Mouse (Mus musculus) testis, postnatal 14 days (tissue): ENCODE results near the gene Pcbp2.

Source experiments
- DNase-seq: peaks from one replicate; pipeline ENCODE4 v3.0.0; 2021; ENCODE audit warnings: low spot score

Gene Pcbp2

DNA sequence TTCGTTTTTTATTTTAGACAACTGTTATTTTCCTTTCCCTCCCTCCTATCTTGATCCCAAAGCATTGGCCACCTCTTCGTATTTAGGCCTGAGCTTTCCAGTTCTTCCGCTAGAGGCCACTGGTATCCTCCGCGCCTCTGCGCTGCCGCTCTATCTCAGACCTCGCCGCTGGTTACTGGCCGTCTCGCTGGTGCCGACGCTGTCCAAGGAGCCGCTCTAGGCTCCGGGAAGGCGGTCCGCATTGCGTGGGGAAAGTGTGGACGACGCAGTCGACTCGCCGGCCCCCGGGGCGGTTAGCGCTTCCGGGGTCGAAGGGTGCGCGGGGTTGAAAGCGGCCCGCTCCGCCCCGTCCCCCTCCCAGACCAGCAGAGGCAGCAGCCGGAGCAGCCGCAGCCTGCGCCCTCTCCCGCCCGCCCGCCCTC, at the start of gene Pcbp2:
Gene Pcbp2, plus strand, starts transcription at position 357 of the 422 bp plus-strand sequence.
- DNase-seq = peak; percentile 98

DNA sequence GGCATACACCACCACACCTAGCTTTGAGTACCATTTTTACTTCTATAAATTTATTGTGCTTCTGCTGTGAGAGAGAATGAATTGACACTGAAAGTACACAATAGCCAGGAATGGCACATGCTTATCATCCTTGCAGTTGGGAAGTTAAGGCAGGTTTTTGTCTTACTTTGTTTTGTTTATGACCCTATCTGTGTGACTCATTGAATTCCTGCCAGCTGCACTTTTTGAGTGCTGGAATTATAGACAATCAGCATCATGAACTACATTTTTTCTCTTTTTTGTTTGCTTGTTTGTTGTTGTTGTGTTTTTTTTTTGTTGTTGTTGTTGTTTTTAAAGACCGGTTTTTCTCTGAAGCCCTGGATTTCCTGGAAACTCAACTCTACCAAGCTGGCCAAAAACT, 49.4 kb upstream of the Pcbp2 start:
- DNase-seq = no peak

DNA sequence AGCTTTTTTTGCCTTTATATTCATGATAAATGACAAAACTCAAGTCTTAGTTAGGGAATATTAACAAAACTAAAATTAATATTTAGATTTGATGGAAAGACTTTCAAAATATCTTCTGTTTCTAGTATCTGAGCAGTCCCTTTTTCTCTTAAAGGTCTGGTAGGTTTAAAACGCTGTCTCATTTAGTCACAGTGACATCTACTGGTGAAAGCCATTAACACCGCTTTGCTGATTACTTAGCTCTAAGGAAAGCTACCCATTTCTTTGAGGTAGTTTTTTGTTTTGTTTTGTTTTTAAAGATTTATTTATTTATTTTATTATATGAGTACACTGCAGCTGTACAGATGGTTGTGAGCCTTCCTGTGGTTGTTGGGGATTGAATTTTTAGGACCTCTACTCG, 48.9 kb upstream of the Pcbp2 start:
- DNase-seq = no peak

DNA sequence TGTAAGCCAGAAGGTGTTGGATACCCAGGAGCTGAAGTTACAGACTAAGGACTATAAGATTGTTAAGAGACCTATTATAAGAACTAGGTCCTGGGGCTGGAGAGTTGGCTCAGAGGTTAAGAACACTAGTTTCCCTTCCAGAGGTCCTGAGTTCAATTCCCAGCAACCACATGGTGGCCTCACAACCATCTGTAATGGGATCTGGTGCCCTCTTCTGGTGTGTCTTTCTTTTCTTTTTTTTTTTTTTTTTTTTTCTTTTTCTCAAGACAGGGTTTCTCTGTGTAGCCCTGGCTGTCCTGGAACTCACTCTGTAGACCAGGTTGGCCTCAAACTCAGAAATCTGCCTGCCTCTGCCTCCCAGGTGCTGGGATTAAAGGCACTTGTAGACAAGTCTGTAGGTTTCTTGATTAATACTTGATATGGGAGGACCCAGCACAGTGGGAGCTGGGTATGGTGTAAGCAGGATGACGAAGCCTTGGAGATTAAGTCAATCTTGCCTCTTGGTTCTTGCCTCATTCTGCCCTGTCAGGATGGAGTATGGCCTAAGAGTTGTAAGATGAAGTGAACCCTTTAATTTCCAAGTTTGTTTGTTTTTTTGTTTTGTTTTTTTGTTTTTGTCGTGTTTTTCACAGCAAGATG, 46.6 kb upstream of the Pcbp2 start:
- no peak for DNase-seq

DNA sequence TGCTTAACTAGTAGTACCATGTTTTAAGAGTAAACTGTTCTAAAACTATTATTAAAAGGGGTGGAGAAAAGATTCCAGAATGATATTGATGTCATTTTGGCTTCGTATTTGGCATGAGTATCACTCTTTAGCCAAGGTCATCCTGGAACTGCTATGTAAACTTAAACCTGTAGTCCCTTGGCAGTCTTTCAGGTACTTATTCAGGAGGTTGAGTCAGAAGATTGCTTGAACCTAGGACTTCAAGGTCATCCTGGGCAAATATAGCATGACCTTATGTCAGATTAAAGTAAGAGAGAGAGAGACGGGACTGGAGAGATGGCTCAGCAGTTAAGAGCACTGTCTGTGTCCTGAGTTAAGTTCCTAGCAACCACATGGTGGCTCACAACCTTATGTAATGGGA, 45.7 kb upstream of the Pcbp2 start:
- no peak for DNase-seq

DNA sequence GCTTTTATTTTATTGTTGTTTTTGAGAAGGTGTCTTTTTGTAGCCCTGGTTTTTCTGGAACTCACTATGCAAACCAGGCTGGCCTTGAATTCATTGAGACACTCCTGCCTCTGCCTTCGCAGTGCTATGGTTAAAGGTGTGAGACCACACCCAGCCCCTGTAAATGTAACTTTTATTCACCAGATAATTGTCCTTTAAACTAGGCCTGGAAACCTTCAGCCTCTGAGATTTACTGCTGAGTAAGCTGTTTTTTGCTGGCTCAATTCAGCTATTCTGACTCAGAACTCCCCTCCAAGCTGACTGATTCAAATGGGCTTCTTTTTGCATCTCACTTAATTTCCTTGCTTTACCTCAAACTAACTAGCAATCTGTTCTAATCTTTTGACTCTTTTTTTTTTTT, 43.4 kb upstream of the Pcbp2 start:
- no peak for DNase-seq

DNA sequence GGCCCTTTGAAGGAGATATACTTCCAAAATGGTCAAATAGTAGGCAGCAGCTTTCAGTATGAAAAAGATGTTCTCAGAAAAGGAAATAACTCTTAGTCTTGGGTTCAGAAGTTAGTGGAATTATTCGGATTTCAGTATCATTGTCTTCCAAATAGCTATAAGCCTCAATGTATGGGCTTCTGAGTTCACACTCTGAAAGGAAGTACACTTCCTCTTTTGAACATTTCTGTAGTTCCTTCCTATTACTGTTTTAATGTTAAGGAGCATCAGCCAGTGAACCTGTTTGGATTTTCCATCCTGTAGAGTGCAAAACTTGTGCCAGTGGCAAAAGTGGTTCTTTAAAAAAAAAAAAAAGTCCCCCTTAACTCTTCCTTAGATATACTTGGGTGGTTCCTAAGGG, 38.3 kb upstream of the Pcbp2 start:
- DNase-seq = no peak

DNA sequence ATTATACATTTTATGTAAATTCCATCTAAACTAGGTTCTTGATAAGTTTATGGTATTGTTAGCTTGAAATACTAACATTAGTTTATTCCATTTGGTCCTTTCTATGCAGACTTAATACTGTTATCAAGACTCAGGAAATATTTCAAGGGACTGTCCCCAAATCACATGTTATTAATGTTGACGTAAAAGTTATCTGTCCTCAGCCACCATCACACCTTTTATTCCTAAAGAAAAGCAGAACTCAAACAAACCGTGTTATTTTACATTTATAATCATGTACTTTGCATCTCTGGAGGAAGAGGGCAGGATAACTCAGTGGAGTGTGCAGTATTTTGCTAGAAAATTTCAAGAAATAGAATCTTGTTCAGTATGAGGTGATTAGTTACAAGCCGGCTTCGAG, 37.2 kb upstream of the Pcbp2 start:
- DNase-seq = no peak

DNA sequence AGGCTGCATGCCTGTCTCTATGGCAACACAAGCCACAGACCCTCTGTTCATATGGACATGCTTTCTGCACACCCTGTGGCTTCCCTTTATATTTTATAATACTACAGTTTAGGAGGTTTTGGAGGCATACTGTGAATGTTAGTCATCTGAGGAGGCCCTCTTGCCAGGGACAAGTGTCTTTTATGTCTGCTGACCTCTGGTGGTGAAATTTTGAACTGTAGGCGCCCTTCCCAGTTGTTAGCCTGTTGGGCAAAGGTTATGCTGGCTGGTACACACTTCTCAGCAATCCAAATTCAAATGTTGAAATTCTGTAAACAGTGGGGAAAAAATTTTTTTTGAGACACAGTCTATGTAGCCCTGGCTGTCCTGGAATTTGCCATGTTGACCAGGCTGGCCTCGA, 27.8 kb upstream of the Pcbp2 start:
- peak; percentile 64 for DNase-seq

DNA sequence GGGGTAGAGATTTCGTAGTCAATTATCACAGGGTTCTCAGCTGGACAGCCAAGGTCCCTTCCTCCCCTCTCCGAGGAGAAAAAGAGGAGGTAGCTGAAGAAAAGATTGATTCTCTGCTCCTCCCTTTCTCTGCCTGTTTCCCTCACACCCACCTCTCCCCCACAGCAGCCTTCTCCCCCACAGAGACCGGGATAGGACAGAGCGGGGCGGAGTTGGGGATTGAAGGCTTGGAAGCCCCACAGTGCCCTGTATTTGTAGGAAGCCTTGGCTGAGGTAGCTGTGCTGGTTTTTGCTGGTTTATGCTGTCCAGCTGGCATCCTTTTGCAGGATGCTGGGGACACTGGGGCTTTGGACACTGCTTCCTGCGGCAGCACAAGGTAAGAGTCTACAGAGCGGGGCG, 25.2 kb upstream of the Pcbp2 start, which contains the start of gene Amhr2:
Gene Amhr2, plus strand, starts transcription at position 222 of the 400 bp plus-strand sequence.
- peak; percentile 80 for DNase-seq

DNA sequence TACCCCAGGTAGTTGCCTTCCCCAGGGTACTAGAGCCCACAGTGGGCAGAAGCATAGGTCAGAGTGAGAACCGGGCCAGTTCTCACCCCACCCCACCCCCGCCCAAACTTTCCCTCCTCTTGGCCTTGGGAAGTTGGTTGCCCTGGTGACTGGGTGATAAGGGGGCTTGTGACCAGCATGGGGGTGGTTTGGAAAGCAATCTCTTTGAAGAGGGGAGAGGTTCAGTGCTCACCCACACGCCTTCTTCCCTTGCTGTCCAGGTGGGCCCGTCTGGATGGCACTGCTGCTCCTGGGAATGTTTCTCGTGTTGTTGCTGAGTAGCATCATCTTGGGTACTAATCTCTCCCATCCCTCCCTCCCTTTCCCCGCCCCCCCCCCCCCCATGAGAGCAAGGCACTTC, 23.9 kb upstream of the Pcbp2 start:
- peak; percentile 63 for DNase-seq

DNA sequence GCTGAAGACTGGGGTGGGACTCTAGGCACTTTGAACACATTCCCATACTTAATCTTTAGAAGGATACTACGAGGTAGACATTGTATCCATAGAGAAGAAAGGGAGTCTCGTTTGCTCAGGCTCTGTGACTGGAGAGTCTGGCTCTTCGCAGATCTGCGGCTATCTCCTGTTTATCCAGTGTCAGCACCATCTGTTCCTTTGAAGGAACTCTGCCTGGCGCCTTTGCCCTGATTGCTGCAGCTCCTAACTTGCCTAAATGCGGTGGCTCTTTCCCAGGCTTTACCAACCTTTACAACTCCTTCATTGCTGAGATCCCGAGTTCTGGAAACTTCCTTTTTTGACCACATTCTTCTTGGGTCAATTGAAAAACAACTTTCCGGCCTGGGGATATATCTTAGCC, 21.0 kb upstream of the Pcbp2 start:
- peak; percentile 78 for DNase-seq

DNA sequence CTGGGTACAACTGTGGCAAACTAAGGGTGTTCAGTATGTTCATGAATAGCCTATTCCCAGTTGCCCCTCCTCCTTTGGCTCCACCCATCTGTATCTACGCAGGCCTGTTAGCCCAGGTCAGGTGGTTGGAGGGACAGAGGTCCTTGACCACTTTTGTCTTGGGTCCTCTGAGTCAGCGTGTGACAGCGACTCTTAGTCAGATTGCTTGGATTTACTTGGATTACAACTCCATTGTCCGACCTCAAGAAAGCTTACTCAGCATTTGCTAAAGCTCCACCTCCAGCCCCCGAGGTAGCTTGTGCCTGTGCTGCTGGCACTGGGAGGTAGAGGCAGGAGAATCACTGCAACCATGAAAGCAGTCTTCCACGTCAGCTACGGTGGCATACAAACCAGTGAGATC, 19.4 kb upstream of the Pcbp2 start:
- no peak for DNase-seq

DNA sequence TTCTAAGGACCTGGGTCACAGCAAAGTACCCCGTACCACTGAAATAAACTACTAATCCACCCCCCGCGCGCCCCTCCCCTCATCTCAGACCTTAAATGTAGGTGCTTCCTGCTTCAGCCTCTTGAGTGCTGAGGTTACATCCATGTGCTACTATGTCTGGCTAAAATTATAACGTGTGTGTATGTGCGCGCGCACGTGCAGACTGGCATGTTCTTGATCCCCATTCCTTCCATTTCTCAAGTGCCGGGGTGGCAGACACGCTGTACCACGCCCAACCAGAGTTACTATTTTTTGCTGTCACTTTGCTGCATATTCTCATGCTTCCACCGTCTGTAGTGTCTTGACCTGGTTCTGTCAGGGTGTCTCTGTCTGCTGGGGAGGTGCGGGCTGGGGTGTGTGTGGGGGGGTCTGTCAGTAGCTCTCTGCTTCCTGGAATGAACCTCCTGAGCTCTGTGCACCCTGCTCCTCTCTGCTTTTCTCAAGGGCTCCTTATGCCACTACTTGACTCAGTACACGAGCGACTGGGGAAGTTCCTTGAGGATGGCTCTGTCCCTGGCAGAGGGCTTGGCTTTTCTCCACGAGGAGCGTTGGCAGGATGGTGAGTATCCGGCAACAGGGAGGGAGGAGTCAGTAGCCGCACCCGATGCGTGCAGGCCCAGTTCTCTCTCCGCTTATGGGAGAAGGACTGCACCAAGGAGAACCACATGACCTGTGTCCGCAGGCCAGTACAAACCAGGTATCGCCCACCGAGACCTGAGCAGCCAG, 18.5 kb upstream of the Pcbp2 start:
- no peak for DNase-seq

DNA sequence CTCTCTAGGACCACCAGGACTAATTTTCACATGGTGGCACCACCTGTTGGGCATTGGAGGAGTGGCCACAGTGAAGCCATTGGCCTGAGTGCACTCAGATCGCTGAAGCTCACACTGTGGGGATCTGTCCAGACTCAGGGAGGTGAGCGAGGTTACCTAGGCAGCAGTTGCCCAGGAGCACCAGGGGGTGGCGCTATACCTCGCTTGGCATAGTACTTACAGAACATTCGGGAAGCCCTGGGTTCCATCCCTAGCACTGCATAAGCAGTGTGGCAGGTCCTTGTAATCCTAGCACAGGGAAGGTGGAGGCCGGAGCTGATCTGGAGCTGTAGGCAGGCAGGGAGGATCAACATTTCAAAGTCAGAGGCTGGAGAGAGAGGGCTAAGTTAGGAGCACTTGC, 14.3 kb upstream of the Pcbp2 start:
- peak; percentile 63 for DNase-seq

DNA sequence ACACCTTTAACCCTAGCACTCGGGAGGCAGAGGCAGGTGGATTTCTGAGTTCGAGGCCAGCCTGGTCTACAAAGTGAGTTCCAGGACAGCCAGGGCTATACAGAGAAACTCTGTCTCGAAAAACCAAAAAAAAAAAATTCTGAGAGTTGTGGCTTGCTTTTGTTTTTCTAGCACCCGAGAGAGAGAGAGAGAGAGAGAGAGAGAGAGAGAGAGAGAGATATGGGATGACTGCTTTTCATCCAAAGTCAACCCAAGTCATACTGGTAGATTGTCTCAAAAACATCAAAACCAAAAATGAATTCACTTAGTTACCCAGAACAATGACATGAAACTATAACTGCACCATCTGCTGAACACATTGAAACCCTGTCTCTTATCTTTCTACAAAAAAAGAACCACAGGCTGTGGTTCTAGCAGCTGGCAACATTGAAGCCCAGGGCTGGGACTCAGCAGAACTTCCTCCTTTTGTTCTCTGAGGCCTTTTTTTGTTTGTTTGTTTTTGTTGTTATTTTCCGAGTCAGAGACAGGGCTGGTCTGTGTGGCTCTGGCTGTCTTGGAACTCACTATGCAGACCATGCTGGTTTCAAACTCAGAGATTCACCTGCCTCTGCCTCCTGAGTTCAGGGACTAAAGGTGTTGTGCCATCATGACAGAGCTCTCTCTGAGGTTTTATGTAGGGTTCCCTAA, 12.1 kb upstream of the Pcbp2 start:
- no peak for DNase-seq

DNA sequence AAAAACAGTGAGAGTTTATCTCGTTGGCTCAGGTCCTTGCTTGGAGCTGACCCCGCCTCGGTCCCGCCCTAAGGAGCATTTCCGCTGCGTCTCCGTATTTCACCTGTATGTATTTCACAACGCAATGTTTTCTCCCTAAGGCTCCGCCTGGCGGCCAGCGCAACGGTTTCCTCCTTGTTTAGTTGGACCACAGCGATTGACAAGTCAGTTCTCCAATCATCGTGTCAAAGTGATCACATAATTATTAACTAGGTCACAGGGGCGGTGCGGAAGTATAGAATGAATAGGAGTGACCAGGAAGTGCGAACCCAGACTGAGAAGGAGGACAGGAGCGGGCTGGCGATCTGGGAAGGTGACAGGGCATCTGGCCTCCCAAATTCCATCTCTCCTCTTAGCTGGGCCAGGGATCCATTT, 11.4 kb upstream of the Pcbp2 start, which contains the start of gene Prr13:
Gene Prr13, plus strand, starts transcription at position 125 of the 414 bp plus-strand sequence.
- peak; percentile 84 for DNase-seq

DNA sequence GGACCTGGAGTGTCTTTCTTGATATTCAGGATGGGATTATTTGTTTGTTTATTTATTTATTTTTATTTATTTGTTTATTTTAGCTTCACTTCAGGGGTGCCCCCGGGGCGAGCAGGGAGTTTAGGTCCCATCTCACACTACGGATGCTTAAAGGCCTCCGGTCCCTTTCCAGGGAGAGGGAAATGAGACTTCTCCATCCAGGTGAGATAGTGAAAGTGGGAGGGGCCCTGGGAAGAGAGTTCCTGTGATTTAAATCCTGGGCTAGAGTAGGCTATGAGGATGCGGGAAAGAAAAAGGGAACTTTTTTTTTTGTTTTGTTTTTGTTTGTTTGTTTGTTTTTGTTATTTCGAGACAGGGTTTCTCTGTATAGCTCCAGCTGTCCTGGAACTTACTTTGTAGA, 11.0 kb upstream of the Pcbp2 start:
- DNase-seq = no peak

DNA sequence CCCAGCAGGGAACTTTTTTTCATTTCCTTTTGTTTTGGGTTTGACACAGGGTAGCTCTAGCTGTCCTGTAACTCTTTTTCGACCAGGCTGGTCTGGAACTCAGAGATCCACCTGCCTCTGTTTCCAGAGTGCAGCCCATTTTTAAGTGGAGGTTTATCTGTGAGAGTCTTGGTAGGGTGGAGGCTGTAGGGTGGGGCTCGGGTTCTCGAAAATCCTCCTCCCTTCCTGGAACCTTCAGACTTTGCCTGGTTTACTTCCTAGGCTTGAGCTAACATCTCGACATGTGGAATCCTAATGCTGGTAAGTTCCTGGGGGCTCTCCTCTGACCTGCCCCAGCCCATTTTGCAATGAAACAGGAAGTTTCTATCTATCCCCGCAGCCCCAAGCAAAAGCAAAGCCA, 10.5 kb upstream of the Pcbp2 start:
- DNase-seq = no peak

DNA sequence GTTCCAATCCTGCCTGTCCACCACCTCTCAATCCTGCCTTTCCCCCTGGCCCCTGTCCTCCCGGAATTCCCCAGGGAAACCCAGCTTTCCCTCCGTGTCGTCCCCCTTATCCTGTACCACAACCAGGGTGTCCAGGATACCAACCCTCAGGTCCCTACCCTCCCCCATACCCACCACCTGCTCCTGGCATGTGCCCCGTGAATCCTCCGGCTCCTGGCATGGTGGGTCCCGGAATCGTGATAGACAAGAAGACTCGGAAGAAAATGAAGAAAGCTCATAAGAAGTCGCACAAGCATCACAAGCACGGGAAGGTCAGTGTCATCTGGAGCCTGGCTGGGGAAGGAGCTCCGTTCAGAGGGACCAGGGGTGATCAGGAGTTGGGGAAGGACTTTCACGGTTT, 9.9 kb upstream of the Pcbp2 start:
- DNase-seq = no peak

DNA sequence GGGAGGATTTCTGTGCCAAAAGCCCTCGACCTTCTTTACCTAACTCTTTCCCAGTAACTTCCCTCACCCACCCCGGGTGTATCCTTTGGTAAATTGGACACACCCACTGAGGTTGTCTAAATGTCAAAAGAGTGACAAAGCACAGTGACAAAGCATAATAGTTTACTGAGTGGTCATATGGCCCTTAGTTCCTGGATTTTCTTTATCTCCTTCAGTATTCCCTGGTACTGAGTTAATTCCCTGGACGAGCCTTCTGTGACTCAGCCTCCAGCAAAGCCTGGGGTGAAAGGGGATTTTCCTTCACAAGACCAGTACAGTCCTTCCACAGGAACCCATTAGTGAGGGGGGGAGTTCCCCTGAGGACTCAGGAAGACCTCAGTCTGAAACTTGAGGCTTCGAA, 9.4 kb upstream of the Pcbp2 start:
- no peak for DNase-seq

DNA sequence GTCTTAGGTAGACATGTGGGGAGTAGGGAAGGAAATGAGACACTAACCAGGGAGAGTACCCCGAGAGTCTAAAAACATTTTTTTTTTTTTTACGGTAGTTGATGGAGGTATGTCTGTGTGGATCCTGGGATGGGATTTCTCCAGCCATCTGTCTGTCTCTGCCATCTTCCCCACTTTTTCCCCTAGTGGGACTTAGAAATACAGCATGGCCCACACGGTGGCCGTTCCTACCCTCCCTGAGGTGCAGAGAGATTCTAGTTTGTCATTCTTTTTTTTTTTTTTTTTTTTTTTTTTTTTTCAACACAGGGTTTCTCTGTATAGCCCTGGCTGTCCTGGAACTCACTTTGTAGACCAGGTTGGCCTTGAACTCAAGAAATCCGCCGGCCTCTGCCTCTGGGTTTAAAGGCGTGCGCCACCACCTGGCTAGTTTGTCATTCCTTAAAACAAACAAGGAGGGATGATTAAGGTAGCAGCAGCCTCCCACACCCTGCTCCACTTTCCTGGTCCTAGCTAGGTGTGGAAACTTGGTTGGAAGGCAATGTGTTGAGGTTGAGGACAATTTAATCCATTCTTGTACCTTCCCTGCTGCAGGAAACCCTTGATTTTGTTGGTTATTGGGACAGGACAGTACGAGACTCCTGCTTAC, 8.8 kb upstream of the Pcbp2 start:
- no peak for DNase-seq

DNA sequence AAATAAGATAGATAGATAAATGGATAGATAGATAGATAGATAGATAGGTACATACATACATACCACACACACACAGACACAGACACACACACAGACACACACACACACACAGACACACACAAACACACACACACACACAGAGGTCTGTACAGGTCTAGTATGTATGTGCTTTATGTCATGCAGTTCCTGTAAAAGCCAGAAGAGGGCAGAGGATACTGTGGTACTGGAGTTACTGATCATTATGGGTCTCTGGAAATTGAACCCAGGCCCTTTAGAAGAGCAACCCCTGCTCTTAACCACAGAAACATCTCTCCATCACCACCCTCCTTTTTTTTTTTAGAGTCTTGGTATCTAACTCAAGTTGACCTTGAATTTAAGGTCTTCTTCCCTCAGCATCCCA, 6.7 kb upstream of the Pcbp2 start:
- DNase-seq = no peak
